Mouse (Mus musculus): ENCODE measurements around the gene Olfr549. TPM values are rescaled to one million over a fixed set of nuclear protein-coding genes. Genes with fewer than 3 reads are reported as not detected.

Olfr549 gene
- polyA plus RNA-seq, 1 experiment from 2014 or later = not detected

- H3K9ac ChIP-seq = no peak within 1 kb of the TSS
- H3K4me1 ChIP-seq (replicated peaks) = no peaks in the 10 kb centered on the region
- H3K27ac ChIP-seq = no peak within 1 kb of the TSS
- H3K9me3 ChIP-seq = no peaks in the 10 kb centered on the region
- H3K36me3 ChIP-seq = no peaks in the 10 kb centered on the region
- no peaks in the 10 kb centered on the region for H3K27me3 ChIP-seq
- no peak for ATAC-seq (ENCODE audit: low FRiP score)
- H3K4me3 ChIP-seq = no peak within 1 kb of the TSS
- H3K4me2 ChIP-seq = no peak within 1 kb of the TSS
- WGBS = 91% methylated on average over 2 of the region's 2 CpGs
Measured at GRCm38 (mm10) chr7:102540596-102540995, 9.1 kb upstream of the Olfr549 start, which contains the start of gene Olfr548-ps1. Olfr548-ps1 (plus strand) TSS chr7:102540896.

- WGBS = 66% methylated on average over 3 of the region's 3 CpGs
- Histone ChIP-seq H3K4me2 (no peak overlapping the region), H3K9me3 (no peaks in the 10 kb centered on the region), H3K27me3 (no peaks in the 10 kb centered on the region), H3K36me3 (no peaks in the 10 kb centered on the region), H3K4me1 (replicated peaks) (no peaks in the 10 kb centered on the region), H3K27ac (no peak overlapping the region), H3K4me3 (no peak overlapping the region), H3K9ac (no peak overlapping the region)
- ATAC-seq (ENCODE audit: low FRiP score) = no peak
Measured at GRCm38 (mm10) chr7:102541251-102541650, 8.4 kb upstream of the Olfr549 start.

GRCm38 (mm10) chr7:102553279-102553678 lies 3.6 kb downstream of the Olfr549 start:
- 76% methylated on average over 3 of the region's 3 CpGs for WGBS
- no peaks in the 10 kb centered on the region for H3K27me3 ChIP-seq
- no peaks in the 10 kb centered on the region for H3K36me3 ChIP-seq

GRCm38 (mm10) chr7:102564999-102565997 lies 15.6 kb downstream of the Olfr549 start, which contains the start of gene Trim21:
Trim21 (minus strand) TSS chr7:102565486.
- Histone ChIP-seq H3K4me1 (replicated peaks) (peaks cover 8% of the 10 kb centered on the region; the same call in 1 of the 2 replicates), H3K4me2 (peak within 1 kb of the TSS; percentile 45), H3K27me3 (no peaks in the 10 kb centered on the region), H3K36me3 (no peaks in the 10 kb centered on the region), H3K9ac (peak within 1 kb of the TSS; percentile 55), H3K27ac (no peak within 1 kb of the TSS), H3K9me3 (no peaks in the 10 kb centered on the region), H3K4me3 (peak within 1 kb of the TSS; percentile 34)
- ATAC-seq (ENCODE audit: low FRiP score) = peak; percentile 71; the same call in 1 of the 2 replicates
- 26% methylated on average over 10 of the region's 10 CpGs for WGBS

More at GRCm38 (mm10) chr7:102553279-102553678, 3.6 kb downstream of the Olfr549 start:
- Histone ChIP-seq H3K4me3 (no peak overlapping the region), H3K4me1 (replicated peaks) (no peaks in the 10 kb centered on the region), H3K27ac (no peak overlapping the region), H3K4me2 (no peak overlapping the region), H3K9me3 (no peaks in the 10 kb centered on the region), H3K9ac (no peak overlapping the region)
- ATAC-seq (ENCODE audit: low FRiP score) = no peak

GRCm38 (mm10) chr7:102566219-102566618 lies 16.5 kb downstream of the Olfr549 start:
- no peak overlapping the region for H3K27ac ChIP-seq
- H3K9me3 ChIP-seq = no peaks in the 10 kb centered on the region
- no peak overlapping the region for H3K9ac ChIP-seq
- 89% methylated on average over 4 of the region's 4 CpGs for WGBS
- peaks cover 8% of the 10 kb centered on the region; the same call in 1 of the 2 replicates for H3K4me1 ChIP-seq (replicated peaks)
- no peaks in the 10 kb centered on the region for H3K36me3 ChIP-seq
- no peak overlapping the region for H3K4me2 ChIP-seq
- no peak for ATAC-seq (ENCODE audit: low FRiP score)
- H3K27me3 ChIP-seq = no peaks in the 10 kb centered on the region
- H3K4me3 ChIP-seq = no peak overlapping the region

- H3K36me3 ChIP-seq = no peaks in the 10 kb centered on the region
- H3K4me3 ChIP-seq = no peak within 1 kb of the TSS
- H3K27ac ChIP-seq = no peak within 1 kb of the TSS
- peaks cover 5% of the 10 kb centered on the region; the same call in 1 of the 2 replicates for H3K4me1 ChIP-seq (replicated peaks)
- H3K4me2 ChIP-seq = no peak within 1 kb of the TSS
- 94% methylated on average over 8 of the region's 8 CpGs for WGBS
- no peak for ATAC-seq (ENCODE audit: low FRiP score)
- H3K9me3 ChIP-seq = no peaks in the 10 kb centered on the region
- H3K27me3 ChIP-seq = no peaks in the 10 kb centered on the region
- H3K9ac ChIP-seq = no peak within 1 kb of the TSS
Measured at GRCm38 (mm10) chr7:102571142-102571541, 21.5 kb downstream of the Olfr549 start, which contains the start of gene Olfr550. Olfr550 (plus strand) TSS chr7:102571442.

- no peaks in the 10 kb centered on the region for H3K27me3 ChIP-seq
- H3K36me3 ChIP-seq = no peaks in the 10 kb centered on the region
- H3K4me2 ChIP-seq = no peak overlapping the region
- no peak overlapping the region for H3K27ac ChIP-seq
- H3K9ac ChIP-seq = no peak overlapping the region
- H3K9me3 ChIP-seq = no peaks in the 10 kb centered on the region
- H3K4me3 ChIP-seq = no peak overlapping the region
- peaks cover 5% of the 10 kb centered on the region; the same call in 1 of the 2 replicates for H3K4me1 ChIP-seq (replicated peaks)
- 0 out of 2 replicates have a peak, but pooled peaks have one; percentile 32 for ATAC-seq (ENCODE audit: low FRiP score)
- 64% methylated on average over 3 of the region's 3 CpGs for WGBS
Measured at GRCm38 (mm10) chr7:102573174-102573830, 23.6 kb downstream of the Olfr549 start.

GRCm38 (mm10) chr7:102575998-102576397 lies 26.3 kb downstream of the Olfr549 start:
- ATAC-seq (ENCODE audit: low FRiP score) = no peak

GRCm38 (mm10) chr7:102591786-102592185 lies 42.1 kb downstream of the Olfr549 start, which contains the start of gene Olfr551:
Olfr551 (minus strand) TSS chr7:102591886.
- ATAC-seq (ENCODE audit: low FRiP score) = no peak
- Histone ChIP-seq H3K9me3 (no peaks in the 10 kb centered on the region), H3K4me3 (no peak within 1 kb of the TSS), H3K4me1 (replicated peaks) (no peaks in the 10 kb centered on the region), H3K36me3 (no peaks in the 10 kb centered on the region), H3K4me2 (no peak within 1 kb of the TSS), H3K27ac (no peak within 1 kb of the TSS), H3K27me3 (no peaks in the 10 kb centered on the region), H3K9ac (no peak within 1 kb of the TSS)
- 94% methylated on average over 3 of the region's 3 CpGs for WGBS

More at GRCm38 (mm10) chr7:102575998-102576397, 26.3 kb downstream of the Olfr549 start:
- Histone ChIP-seq H3K4me2 (no peak overlapping the region), H3K36me3 (no peaks in the 10 kb centered on the region), H3K9me3 (no peaks in the 10 kb centered on the region), H3K9ac (no peak overlapping the region), H3K4me3 (no peak overlapping the region), H3K27ac (no peak overlapping the region), H3K4me1 (replicated peaks) (peaks cover 5% of the 10 kb centered on the region; the same call in 1 of the 2 replicates), H3K27me3 (no peaks in the 10 kb centered on the region)
- WGBS = 75% methylated on average over 6 of the region's 6 CpGs

GRCm38 (mm10) chr7:102597378-102598031 lies 47.8 kb downstream of the Olfr549 start, which contains the start of gene Olfr552:
Olfr552 (plus strand) TSS chr7:102597770.
- Histone ChIP-seq H3K27me3 (no peaks in the 10 kb centered on the region), H3K9ac (no peak within 1 kb of the TSS), H3K4me3 (no peak within 1 kb of the TSS), H3K4me1 (replicated peaks) (no peaks in the 10 kb centered on the region), H3K36me3 (no peaks in the 10 kb centered on the region), H3K27ac (no peak within 1 kb of the TSS), H3K4me2 (no peak within 1 kb of the TSS), H3K9me3 (no peaks in the 10 kb centered on the region)
- no peak for ATAC-seq (ENCODE audit: low FRiP score)
- WGBS = 59% methylated on average over 1 of the region's 1 CpGs

Data from hindbrain, embryonic 13.5 days (tissue).